Mouse (Mus musculus) adrenal gland, postnatal 4 days (tissue): ENCODE data around the gene Glmp. TPM values are rescaled to one million over a fixed set of nuclear protein-coding genes. Genes with fewer than 3 reads are reported as not detected.
"Not testable (repeated sequence)": the region's sequence is repeated elsewhere in the genome, so short reads cannot be mapped to it uniquely, and the experiment has no call there.

Source experiments
- DNase-seq, 2 experiments: peaks; one replicate each; pipeline ENCODE4 v3.0.0; 2021 to 2022; ENCODE audit warnings: low spot score in 2 of 2, mixed read lengths in 2 of 2
- total RNA-seq, 2 experiments: library from RNA; stranded (reverse); gene quantifications; 2 replicates each; pipeline ENCODE4 v1.2.3; 2021

The Glmp gene
- total RNA-seq, 2 experiments from 2014 or later = 163 to 166 TPM

DNA sequence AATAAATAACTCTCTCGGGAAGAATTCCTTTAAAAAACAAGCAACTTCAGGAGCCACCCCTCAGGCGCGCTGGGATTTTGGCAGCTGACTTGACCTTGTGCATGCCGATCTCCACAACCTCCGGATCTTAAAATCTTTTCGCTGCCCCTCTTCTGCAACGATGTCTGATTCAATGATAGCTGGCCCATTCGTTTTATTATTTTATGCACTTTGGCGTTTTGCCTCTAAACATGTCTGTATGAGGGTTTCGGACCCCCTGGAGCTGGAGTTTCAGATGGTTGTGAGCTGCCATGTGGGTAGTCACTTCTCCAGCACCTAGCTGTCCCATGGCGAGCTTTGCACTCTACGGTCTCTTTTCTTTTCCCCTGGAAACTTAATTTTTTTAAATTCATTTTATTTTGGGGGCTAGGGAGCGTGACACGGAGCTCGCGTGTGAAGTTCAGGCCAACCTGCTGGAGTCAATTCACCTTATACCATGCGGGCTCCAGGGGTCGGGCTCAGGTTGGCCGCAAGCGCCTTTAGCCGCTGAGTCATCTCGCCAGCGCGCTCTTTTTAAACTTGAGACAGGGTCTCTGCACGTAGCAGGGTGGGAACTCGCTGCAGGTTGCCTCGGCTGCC, 10.7 kb downstream of the Glmp start:
- DNase-seq = no peak

GRCm38 (mm10) chr3:88336058-88337013, 11.5 kb downstream of the Glmp start, which contains the start of the genes Tmem79 and Smg5:
Gene Tmem79 (minus strand): TSS chr3:88336148.
Gene Smg5 (plus strand): TSS chr3:88336260.
- peak; percentile 90 to 91 for DNase-seq

DNA sequence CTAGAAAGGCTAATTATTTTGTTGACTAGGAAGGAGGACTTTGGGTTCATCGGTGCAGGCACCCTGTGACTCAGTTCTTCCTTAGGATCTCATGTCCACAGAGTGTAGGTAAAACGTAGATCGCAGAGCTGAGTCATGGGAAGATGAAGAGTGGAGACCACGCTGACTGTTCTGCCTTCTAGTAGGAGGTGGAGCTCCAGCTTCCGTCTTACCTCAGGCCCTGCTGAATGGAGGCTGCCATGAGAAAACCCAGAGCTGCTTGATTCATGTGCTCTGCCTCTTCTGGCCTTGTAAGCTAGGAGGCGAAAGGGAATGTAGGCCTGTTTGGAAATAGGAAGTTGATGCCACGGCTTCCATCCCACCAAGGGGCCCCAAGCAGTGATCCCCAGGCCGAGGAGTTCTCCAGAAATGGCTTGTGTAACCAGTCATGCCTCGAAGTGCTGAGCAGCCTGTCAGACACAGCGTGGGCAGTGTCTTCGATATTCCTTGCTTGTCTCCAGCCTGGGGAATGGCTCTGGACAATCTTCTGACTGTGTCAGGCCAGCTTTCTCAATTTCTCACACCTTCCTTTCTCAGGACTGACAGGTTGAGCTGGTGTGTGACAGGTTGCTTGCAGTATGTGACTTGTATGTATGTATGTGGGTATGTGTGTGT, 12.7 kb downstream of the Glmp start:
- DNase-seq = no peak

GRCm38 (mm10) chr3:88338316-88338715, 13.5 kb downstream of the Glmp start:
- no peak for DNase-seq

DNA sequence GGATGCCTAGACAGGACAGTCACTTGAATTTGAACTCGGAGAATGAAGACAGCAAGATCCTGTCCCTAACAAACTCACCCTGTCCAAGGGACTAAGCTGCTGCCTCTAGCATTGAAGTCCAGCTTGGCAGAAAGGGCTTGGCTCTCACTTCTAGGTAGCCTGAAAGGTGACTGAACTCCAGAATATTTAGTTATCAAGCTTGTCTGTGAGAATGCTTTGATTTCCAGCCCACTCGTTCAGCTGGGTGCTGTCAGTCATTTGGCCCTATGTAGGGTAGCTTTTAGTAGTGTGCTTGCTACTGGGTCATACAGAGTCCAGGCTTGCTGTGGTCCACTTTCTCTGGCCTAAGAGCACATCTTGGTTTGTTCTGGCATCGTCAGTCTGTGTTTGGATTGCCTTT, 14.2 kb downstream of the Glmp start:
- DNase-seq = no peak

- no peak for DNase-seq
Observed at GRCm38 (mm10) chr3:88350732-88351131, 25.9 kb downstream of the Glmp start.

GRCm38 (mm10) chr3:88352907-88353306, 28.1 kb downstream of the Glmp start:
- DNase-seq = no peak

DNA sequence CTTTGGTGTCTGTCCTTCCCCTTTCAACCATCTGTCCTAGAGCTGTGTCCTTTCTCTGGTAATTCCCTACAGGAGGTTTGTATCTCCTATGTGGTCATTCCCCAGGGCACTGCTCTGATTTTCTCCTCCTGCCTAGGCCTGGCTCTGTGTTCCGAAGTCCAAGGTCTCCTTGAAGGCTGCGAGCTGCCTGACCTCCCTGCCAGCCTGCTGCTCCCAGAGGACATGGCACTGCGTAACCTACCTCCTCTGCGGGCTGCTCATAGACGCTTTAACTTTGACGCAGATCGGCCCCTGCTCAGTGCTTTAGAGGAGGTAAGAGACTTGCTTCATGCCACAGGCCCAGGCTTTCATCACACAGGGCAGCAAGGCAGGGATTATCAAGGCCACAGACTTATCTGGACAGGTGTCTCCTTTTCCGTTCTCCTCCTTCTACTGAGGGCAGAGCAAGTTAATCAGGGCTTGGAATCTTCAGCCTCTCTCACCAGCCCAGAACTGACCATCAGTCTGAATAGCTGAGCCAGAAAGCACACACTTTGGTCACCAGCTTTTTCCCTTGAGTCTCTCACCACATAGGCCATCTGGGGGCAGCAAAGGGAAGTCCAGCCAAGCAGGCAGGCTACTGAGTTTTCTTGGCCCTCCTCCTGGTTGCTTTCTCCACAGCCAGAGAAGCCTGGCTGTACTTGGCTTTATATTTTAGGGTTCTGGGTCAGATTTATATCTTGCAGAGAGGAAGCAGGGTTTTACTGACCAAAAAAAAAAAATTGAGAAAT, 29.8 kb downstream of the Glmp start:
- no peak for DNase-seq

DNA sequence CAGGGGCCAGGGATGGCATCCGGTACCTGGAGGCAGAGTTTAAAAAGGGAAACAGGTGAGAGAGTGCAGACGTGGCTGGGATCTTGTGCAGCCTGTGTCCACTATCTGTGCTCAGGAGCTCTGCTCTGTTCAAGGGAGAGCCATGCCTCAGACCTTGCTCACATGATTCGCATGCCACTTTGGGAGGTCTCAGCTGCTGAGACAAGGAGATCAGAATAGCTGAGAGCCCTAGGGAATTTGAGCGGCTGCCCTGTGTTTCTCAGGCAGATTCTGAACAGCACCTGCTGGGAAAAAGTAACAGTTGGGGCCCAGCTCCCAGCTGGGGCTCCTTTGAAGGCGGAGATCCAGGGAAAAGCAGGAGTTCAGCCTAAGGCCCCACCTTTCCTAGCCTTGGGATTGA, 34.8 kb downstream of the Glmp start:
- no peak for DNase-seq

- no peak for DNase-seq
Observed at GRCm38 (mm10) chr3:88359989-88360388, 35.2 kb downstream of the Glmp start.

- no peak for DNase-seq
Observed at GRCm38 (mm10) chr3:88361096-88361495, 36.3 kb downstream of the Glmp start.

- DNase-seq = no peak
Observed at GRCm38 (mm10) chr3:88361612-88362313, 36.9 kb downstream of the Glmp start.

DNA sequence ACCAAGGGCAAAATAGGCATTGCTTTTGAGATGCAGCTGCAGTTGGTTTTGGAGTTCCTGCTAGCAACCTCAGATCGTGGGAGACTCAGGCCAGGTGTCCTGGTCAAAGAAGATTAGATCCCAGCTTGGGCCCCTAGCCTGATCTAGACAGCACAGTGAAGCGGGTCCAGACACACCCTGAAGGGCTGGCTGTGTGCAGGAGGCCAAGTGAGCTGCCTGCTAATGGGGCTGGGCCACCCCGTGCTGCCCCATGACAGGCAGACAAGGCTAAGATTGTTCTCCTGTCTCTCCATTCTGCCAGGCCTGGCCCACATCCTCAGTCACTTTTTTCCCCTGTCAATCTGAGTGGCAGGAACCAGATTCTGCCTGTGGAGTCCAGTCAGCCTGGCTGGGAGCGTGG, 38.9 kb downstream of the Glmp start:
- DNase-seq = no peak

DNA sequence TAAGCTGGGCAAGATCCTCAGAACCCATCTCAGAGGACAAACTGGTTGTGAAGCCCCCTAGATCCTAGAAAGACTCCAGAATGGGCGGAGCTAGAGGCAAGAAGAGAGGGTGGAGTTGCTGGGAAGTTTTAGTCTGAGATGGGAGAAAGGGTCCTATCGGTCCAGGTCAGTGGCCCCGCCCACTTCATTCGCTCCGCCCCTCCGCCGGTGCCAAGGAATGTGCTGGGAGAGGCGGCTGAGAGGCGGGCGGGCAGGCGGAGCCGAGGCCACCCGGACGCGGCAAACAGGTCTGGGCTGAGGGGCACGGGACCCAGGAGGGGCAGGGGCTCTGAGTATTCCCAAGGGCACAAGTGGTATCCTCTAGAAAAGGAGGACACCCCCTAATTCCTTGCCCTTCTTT, 39.5 kb downstream of the Glmp start, which contains the start of gene Paqr6:
Paqr6 (plus strand) TSS at position 248 of the 400 bp plus-strand sequence.
- peak in 1 of 2 experiments; percentile 45 for DNase-seq

DNA sequence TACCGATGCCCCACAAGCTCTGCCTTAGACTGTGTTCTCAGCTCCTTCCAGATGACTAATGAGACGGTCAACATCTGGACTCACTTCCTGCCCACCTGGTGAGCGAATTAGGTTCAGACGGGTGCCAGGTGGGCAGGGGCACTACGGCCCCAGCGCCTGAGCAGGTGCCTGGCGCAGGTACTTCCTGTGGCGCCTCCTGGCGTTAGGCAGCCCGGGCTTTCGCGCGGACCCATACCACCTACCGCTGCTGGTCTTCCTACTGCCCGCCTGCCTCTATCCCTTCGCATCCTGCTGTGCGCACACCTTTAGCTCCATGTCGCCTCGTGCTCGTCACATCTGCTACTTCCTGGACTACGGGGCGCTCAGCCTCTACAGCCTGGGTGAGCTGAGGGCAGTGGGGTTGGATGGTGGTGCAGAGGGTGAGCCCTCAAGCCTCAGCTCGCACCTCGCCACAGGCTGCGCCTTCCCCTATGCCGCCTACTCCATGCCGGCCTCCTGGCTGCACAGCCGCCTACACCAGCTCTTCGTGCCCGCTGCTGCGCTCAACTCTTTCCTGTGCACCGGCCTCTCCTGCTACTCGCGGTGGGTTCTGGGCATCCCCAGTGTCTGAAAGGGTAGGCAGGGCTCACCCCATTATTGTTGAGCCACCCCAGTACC, 41.0 kb downstream of the Glmp start:
- DNase-seq = no peak

GRCm38 (mm10) chr3:88366830-88367428, 42.1 kb downstream of the Glmp start:
- DNase-seq = not testable (repeated sequence)

GRCm38 (mm10) chr3:88367517-88367916, 42.7 kb downstream of the Glmp start:
- DNase-seq = not testable (repeated sequence)

DNA sequence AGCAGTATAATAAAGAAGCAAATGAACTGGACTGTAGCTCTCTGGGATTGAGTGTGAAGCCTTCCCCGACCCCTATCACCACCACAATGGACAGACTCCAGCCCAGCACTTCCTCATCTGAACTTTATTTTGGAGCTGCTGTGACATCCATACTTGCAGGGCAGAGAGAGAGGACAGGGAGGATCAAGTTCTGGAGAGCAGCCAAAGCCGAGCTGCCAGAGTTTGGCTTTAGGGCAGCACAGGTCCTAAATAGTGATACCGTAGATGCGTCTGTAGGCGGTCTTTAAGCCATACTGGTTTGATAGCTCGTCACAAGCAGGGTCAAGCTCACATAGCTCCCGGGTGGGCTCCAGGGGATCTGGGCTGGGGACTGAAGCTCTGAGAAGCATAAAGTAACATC, 43.7 kb downstream of the Glmp start:
- DNase-seq = not testable (repeated sequence)

GRCm38 (mm10) chr3:88372643-88373042, 47.8 kb downstream of the Glmp start, which contains the start of gene Bglap3:
Gene Bglap3 (minus strand): TSS chr3:88372743.
- not testable (repeated sequence) for DNase-seq
